Mouse (Mus musculus): ENCODE data around the gene Nkx6-2. TPM values are rescaled to one million over a fixed set of nuclear protein-coding genes. Genes with fewer than 3 reads are reported as not detected.

The Nkx6-2 gene
- polyA plus RNA-seq, 1 experiment: not detected

DNA sequence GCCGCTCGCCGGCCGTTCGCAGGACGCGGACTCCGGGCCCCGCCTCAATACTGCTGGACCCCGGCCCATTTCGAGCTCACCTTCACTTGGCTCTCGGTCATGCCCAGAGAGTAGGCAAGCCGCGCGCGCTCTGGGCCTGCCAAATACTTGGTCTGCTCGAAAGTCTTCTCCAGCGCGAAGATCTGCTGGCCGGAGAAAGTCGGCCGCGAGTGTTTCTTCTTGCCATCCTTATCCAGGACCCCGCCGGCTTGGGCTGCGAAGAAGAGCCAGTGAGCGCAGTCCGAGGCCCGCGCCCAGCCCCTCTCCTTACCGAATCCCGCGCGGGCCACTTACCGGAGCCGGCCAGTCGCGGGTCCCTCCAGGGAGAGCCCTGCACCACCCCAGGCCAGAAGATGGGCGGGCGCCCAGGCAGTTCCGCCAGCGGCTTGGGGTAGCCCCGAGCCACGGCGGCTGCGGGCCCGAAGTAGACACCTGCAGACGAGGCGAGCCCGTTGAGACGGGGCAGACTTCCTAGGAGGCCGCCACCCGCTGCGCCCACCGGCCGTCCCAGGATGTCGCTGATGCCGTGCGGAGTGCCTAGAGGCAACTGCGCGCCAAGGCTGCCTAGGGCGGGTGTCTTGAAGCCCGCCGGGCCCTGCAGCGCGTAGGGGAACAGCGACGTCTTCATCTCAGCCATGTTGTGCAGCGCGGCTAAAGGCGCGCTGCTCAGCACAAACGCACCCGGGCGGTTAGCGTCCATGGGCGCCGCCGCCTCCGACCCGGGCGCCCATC is 611 bp downstream of the Nkx6-2 start:
- peaks cover 6% of the 10 kb centered on the region; the same call in 1 of the 2 replicates for H3K4me1 ChIP-seq (ENCODE audit: control insufficient read depth, insufficient read depth, insufficient read length, low read length)
- H3K27ac ChIP-seq (replicated peaks; ENCODE audit: low read depth, low read length): no peak overlapping the region
- peak overlapping the region; percentile 44 for H3K4me3 ChIP-seq (ENCODE audit: insufficient read depth, low read depth, low read length)

DNA sequence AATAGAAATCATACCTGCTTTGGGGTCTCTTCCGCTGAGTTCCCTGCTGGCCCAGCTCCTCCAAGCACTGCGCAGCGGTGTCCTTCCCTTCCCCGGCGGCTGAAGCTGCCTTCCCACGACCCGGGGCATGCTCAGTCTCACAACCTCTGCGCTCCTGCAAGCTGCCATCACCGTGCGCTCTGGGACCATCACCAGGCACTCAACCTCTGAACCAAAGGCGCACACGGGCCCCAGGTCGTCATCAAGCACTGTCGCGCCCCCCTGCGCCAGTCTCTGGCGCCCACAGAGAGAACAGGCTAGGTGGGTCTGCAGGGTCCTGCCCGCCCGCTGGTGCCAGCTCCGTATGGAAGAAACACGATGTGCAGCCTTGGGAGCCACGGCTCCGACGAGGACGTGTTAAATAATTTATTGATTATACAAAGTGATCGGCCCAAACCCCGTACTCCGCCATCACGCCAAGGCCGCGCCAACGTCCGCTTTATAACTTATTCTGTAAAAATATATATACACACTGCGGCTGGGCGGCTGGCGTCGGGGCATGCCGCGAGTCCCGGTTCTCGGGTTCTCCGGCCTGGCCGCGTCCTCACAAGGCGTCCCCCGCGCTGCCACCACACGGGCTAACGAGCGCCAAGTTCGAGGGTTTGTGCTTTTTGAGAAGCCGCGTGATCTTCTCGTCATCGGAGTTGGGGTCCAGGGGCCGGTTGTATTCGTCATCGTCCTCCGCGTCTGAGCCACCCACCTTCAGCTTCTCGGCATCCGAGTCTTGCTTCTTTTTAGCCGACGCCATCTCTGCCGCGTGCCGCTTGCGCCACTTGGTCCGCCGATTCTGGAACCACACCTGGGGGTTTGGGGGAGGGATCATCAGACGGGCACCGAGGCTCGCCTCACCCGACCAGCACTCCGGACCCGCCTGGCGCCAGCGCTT is 1.5 kb downstream of the Nkx6-2 start:
- no peak overlapping the region for H3K27ac ChIP-seq (replicated peaks; ENCODE audit: low read depth, low read length)
- peak overlapping the region; percentile 44; the same call in 1 of the 2 replicates for H3K4me3 ChIP-seq (ENCODE audit: insufficient read depth, low read depth, low read length)
- peaks cover 6% of the 10 kb centered on the region; the same call in 1 of the 2 replicates for H3K4me1 ChIP-seq (ENCODE audit: control insufficient read depth, insufficient read depth, insufficient read length, low read length)

DNA sequence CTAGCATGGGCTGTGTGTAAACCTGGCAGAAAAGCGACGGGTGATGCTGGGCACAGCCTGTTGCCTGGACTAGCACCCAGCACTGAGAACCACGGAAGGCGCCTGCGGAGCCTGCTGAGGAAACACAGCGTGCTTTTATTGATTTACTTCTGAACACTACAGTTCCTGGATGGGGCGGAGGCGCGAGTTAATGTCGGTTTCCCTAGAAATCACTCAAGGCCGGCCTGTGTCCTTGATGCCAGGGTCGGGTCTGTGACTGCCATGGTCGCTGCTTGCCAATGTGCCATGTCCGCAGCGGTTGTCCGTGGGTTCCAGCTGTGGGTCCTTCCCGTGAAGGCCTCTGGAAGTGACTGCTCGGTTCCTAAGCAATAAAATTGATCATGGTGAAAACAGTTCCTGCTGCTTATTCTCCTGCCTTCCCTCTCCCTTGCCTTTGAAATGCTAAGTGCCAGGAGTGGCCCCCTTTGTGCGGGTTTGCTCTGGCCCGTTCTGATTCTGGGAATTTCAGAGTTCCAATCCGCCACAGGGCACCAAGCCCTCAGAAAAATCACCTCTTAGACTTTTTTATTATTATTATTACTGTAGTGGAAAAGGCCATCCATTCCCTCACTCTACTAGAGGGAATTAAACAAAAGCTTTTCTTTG is 3.2 kb downstream of the Nkx6-2 start:
- peaks cover 6% of the 10 kb centered on the region; the same call in 1 of the 2 replicates for H3K4me1 ChIP-seq (ENCODE audit: control insufficient read depth, insufficient read depth, insufficient read length, low read length)
- no peak overlapping the region for H3K4me3 ChIP-seq (ENCODE audit: insufficient read depth, low read depth, low read length)
- H3K27ac ChIP-seq (replicated peaks; ENCODE audit: low read depth, low read length): no peak overlapping the region

DNA sequence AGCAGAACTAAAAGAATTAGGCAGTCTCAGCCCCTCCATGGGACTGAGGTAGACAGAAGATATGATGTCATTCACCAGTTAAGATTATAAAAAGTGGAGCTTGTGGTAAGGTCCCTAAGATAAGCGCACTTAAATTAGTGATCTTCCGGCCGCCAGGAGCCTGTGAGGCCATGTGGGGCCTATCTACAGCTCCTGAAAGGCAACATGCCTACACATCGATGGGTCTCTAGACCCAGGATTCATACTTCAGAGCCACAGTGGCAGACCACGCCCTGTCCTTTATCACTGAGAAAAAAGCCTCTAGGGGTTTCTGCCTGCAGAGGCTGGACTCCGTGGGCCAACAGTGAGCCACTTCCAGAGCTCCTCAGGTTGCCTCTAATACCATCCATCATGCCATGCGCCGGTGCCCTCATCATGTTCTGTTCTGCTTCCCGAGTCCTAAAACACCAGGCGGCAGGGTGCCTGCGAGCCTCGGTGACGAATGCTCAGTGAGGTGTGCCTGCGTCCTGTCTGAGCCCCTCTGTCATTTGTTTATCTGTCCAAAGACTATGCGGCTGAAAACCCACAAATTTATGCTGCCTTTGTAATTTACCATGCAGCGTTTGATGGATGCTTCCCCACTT is 6.4 kb downstream of the Nkx6-2 start:
- H3K4me1 ChIP-seq (ENCODE audit: control insufficient read depth, insufficient read depth, insufficient read length, low read length): no peaks in the 10 kb centered on the region
- no peak overlapping the region for H3K4me3 ChIP-seq (ENCODE audit: insufficient read depth, low read depth, low read length)
- H3K27ac ChIP-seq (replicated peaks; ENCODE audit: low read depth, low read length): no peak overlapping the region

DNA sequence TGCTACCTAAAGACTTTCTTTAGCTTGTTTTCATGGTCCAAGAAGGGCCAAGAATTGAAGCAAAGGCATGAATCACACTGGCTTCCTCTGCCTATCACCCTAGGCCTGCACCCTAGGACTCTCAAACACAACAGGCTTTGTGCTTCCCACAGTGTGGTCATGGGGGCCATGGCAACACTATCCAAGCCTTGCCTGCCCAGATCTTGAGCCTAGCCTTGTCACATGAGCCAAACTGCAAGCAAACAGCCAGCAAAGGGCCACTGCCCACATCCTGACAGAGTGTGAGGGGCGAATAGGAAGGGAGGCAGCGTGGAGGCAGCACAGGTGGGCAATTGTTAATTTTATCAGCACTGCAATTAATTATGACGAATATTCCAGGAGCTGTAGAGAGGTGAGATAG is 9.9 kb downstream of the Nkx6-2 start:
- H3K4me1 ChIP-seq (ENCODE audit: control insufficient read depth, insufficient read depth, insufficient read length, low read length): no peaks in the 10 kb centered on the region
- no peak overlapping the region for H3K4me3 ChIP-seq (ENCODE audit: insufficient read depth, low read depth, low read length)
- no peak overlapping the region for H3K27ac ChIP-seq (replicated peaks; ENCODE audit: low read depth, low read length)

DNA sequence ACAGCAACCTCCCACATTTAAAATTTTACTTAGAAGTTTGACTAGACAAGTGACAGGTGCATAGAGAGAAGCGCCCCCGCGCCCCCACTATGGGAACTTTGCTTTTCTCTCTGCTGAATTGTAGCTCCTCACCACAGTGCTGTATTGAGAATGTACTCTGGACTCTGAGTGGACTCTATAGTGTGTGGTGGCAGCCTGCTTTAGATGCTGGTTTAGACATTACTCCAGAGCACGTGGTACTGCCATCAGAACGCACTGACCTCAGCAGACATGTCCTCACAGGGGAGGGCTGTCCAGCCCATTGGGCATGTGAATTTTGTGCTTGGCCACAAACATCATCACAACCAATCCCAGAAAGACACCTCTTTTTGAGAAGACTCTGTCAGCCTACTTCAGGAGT is 11.8 kb downstream of the Nkx6-2 start:
- Histone ChIP-seq H3K4me1 (ENCODE audit: control insufficient read depth, insufficient read depth, insufficient read length, low read length) (no peaks in the 10 kb centered on the region), H3K4me3 (ENCODE audit: insufficient read depth, low read depth, low read length) (no peak overlapping the region), H3K27ac (replicated peaks; ENCODE audit: low read depth, low read length) (no peak overlapping the region)

DNA sequence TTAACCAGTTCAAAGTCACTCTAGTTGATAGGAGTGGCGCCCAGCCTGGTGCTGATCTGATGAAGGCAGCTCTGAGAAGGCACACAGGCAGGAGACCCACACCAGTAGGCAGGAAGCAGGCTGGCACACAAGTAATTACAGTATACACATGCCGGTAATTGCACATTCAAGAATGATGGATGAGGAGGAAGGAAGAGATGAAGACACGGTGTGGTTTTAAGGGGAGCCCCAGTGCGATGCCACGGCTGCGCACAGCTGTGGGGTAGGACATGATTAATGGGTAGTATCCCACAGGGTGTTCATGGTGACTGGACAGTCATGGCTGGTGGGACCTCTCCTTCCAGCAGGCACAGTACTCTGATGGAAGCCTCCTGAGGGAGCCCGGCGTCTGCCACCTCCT is 16.1 kb downstream of the Nkx6-2 start:
- H3K4me1 ChIP-seq (ENCODE audit: control insufficient read depth, insufficient read depth, insufficient read length, low read length): no peaks in the 10 kb centered on the region
- no peak overlapping the region for H3K4me3 ChIP-seq (ENCODE audit: insufficient read depth, low read depth, low read length)
- no peak overlapping the region for H3K27ac ChIP-seq (replicated peaks; ENCODE audit: low read depth, low read length)

DNA sequence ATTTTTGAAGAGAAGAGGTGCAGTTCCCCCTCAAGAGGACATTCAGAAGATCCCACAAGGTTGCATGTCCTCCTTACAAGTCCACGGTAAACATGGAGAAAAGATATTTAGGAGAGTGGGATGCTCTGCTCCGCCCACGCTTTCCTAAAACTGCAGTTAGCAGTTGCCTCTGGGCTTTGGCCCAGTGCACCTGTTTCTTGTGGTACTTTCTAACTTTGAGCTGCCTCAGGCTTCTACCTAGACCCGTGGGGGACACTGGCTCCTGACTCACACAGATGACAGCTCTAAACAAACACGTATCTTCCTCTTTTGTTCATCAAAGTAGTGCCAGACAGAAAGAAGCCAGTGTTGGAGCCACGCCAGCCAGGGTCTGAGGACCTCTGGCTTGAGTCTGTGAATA is 16.6 kb downstream of the Nkx6-2 start:
- Histone ChIP-seq H3K4me3 (ENCODE audit: insufficient read depth, low read depth, low read length) (no peak overlapping the region), H3K27ac (replicated peaks; ENCODE audit: low read depth, low read length) (no peak overlapping the region), H3K4me1 (ENCODE audit: control insufficient read depth, insufficient read depth, insufficient read length, low read length) (no peaks in the 10 kb centered on the region)

DNA sequence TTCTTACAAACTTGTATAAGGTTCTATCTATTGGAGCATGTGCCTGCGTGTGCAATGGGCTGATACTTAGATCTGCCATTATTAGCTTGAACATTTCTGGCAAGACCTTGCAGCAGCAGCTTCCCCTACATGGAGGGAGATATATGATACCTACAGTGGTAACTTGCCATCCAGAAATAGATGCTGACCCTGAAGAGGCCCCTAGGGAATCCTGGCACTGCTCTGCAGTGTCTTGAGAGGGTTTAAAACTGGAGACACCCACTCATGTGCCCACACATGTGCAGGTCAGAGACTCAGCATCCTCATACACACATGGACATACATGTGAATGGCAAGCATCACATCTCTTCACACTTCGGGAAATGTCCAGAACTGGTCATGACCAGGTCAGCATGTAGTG is 18.4 kb downstream of the Nkx6-2 start:
- Histone ChIP-seq H3K4me1 (ENCODE audit: control insufficient read depth, insufficient read depth, insufficient read length, low read length) (no peaks in the 10 kb centered on the region), H3K4me3 (ENCODE audit: insufficient read depth, low read depth, low read length) (no peak overlapping the region), H3K27ac (replicated peaks; ENCODE audit: low read depth, low read length) (no peak overlapping the region)

DNA sequence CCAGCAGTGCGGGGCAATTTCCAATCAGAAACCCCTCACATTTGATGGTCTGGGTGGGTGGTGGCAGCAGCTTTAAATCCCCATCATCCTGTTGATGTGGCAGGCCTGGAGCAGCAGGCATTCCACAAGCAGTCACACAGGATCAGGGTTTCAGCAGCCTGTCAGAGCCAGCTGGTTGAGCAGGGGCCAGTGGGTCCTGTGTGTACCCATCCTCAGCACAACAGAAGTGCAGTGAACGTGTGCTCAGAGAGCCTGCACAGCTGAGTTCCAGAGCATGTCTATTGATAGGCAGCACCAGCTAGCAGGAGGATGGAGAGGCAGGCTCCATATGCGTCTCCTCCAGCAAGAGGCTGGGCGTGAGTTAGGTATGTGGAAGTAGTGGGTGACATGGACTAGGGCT is 19.2 kb downstream of the Nkx6-2 start:
- Histone ChIP-seq H3K4me1 (ENCODE audit: control insufficient read depth, insufficient read depth, insufficient read length, low read length) (no peaks in the 10 kb centered on the region), H3K4me3 (ENCODE audit: insufficient read depth, low read depth, low read length) (no peak overlapping the region), H3K27ac (replicated peaks; ENCODE audit: low read depth, low read length) (no peak overlapping the region)

DNA sequence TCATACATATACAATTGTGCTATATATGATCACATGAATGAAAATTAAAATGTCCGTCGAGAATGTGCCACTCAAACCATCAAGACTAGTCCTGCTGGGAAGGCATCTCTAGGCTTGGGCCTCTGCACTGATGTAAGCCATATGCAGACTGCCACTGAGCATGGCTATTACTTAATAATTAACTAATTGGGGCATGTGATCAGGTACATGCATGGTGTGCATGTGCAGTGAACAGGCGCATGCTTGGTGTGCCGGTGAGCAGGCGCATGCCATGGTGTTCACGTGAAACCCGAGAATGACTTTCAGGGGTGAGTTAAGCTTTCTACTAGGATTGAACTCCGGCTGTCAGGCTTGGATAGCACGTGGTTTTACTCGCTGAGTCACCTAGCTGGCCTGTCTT is 22.9 kb downstream of the Nkx6-2 start:
- Histone ChIP-seq H3K27ac (replicated peaks; ENCODE audit: low read depth, low read length) (no peak overlapping the region), H3K4me1 (ENCODE audit: control insufficient read depth, insufficient read depth, insufficient read length, low read length) (no peaks in the 10 kb centered on the region), H3K4me3 (ENCODE audit: insufficient read depth, low read depth, low read length) (no peak overlapping the region)

DNA sequence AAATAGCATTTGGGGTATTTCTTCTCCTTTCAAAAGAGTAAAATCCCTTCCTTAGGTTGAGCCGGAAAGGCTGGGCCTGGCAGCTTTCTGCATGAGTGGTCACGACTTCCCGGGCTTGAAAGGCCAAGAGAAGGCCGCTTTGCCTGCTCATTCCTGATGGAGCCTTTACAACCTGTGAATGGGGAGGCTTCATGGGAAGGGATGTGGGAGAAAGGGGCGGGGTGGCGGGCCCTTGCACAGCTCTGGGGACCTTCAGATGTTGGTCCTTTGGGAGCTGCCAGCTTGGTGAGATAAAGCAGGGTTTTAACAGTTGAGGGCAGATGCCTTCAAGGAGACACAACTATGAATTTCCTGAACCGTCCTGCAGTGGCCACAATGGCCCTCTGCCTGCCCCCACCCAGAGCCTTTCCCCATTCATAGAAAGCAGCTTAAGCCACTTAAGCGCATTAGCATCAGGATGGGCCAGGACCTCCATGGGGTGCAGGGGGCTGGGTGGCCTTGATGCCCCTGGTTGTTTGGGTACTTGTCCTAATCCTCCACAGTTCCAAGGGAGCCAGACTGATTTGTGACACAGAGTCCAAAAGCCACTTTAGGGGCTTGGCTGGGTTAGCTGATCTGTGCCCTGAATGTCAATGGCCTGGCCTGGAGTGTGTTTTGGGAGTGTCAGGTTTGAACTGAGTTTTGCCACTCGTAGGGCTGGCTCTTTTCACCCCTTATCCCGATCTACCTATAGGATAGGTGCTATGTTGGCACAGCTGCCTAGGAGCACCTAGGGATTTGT is 25.7 kb downstream of the Nkx6-2 start:
- H3K27ac ChIP-seq (replicated peaks; ENCODE audit: low read depth, low read length): no peak overlapping the region
- no peaks in the 10 kb centered on the region for H3K4me1 ChIP-seq (ENCODE audit: control insufficient read depth, insufficient read depth, insufficient read length, low read length)
- H3K4me3 ChIP-seq (ENCODE audit: insufficient read depth, low read depth, low read length): no peak overlapping the region

DNA sequence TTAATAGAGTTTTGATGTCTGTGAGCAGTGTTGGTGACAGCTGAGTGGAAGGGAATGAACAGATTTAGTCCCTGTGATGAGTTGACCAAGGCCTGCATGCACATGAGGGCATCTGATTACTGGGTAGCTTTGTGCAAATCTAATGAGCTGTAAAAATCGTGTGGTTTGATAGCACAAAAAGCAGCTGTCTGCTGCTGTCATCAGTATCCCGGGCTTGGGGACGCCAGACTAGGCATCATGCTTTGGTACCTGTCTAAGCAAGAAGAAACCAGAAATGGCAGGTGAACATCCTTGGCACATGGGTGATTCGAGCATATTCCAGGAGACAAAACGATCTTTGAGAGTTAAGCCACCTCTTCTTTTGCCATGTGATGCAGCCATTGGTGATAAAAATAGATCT is 26.3 kb downstream of the Nkx6-2 start:
- no peak overlapping the region for H3K4me3 ChIP-seq (ENCODE audit: insufficient read depth, low read depth, low read length)
- H3K27ac ChIP-seq (replicated peaks; ENCODE audit: low read depth, low read length): no peak overlapping the region
- H3K4me1 ChIP-seq (ENCODE audit: control insufficient read depth, insufficient read depth, insufficient read length, low read length): no peaks in the 10 kb centered on the region

DNA sequence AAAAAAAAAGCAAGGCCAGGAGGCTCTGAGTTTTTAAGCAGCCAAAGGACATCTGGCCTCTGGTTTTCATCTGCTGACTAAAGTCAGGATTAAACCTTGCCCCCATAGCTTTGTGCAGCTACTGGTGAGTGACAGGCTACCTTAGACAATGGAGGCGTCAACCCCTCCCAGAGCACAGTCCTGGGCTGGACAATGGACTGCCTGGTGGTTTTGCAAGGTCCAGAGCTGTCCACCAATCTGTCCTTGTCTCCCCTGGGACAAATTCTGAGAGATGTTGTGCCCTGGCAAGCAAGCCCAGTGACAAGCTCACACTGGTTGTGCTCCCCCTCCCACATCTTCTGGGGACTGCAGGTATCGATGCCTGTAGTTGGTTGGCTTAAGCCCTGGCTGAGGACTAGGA is 31.1 kb downstream of the Nkx6-2 start:
- Histone ChIP-seq H3K4me1 (ENCODE audit: control insufficient read depth, insufficient read depth, insufficient read length, low read length) (no peaks in the 10 kb centered on the region), H3K4me3 (ENCODE audit: insufficient read depth, low read depth, low read length) (no peak overlapping the region), H3K27ac (replicated peaks; ENCODE audit: low read depth, low read length) (no peak overlapping the region)

Data from brown adipose tissue, adult 24 weeks (tissue).